Mouse (Mus musculus): ENCODE measurements around the gene Trpv6. TPM values are rescaled to one million over a fixed set of nuclear protein-coding genes. Genes with fewer than 3 reads are reported as not detected.

The Trpv6 gene
- polyA plus RNA-seq, 1 experiment from 2014 or later, result 0.49 TPM

Other genes starting within 250 kb of the Trpv6 start
- gene Gm5771, start 244.0 kb downstream of the Trpv6 start, polyA plus RNA-seq (2016; fragmentation: Nextera tagmentation; extraction: Ambion mirVana), result not detected in 2 replicates
- not detected in 2 replicates for gene Gm10334, start 190.3 kb downstream of the Trpv6 start, polyA plus RNA-seq (2016; fragmentation: Nextera tagmentation; extraction: Ambion mirVana)
- gene Prss1, start 177.5 kb downstream of the Trpv6 start, polyA plus RNA-seq (2016; fragmentation: Nextera tagmentation; extraction: Ambion mirVana), result not detected in 2 replicates
- gene Prss2, start 114.6 kb downstream of the Trpv6 start, polyA plus RNA-seq (2016; fragmentation: Nextera tagmentation; extraction: Ambion mirVana), result not detected in 2 replicates
- gene Ephb6, start 30.9 kb downstream of the Trpv6 start, polyA plus RNA-seq (2016; fragmentation: Nextera tagmentation; extraction: Ambion mirVana), result 22.7 and 23.6 TPM in 2 replicates
- gene Trpv5, start 44.4 kb upstream of the Trpv6 start, polyA plus RNA-seq (2016; fragmentation: Nextera tagmentation; extraction: Ambion mirVana), result not detected in 2 replicates
- not detected in 2 replicates for gene Llcfc1, start 48.0 kb upstream of the Trpv6 start, polyA plus RNA-seq (2016; fragmentation: Nextera tagmentation; extraction: Ambion mirVana)
- 6.5 and 7.6 TPM in 2 replicates for gene Kel, start 67.9 kb upstream of the Trpv6 start, polyA plus RNA-seq (2016; fragmentation: Nextera tagmentation; extraction: Ambion mirVana)
- gene Olfr459, start 138.8 kb upstream of the Trpv6 start, polyA plus RNA-seq (2016; fragmentation: Nextera tagmentation; extraction: Ambion mirVana), result not detected in 2 replicates
- gene Pip, start 211.1 kb upstream of the Trpv6 start, polyA plus RNA-seq (2016; fragmentation: Nextera tagmentation; extraction: Ambion mirVana), result not detected in 2 replicates
- not detected in 2 replicates for gene Sval2, start 216.6 kb upstream of the Trpv6 start, polyA plus RNA-seq (2016; fragmentation: Nextera tagmentation; extraction: Ambion mirVana)

All from neural tube, embryonic 12.5 days (tissue).